Mouse (Mus musculus): ENCODE measurements around the gene 4931406C07Rik.

GRCm38 (mm10) chr9:15278343-15278742 is 27.9 kb downstream of the 4931406C07Rik start:
- TF ChIP-seq CTCF (IDR thresholded peaks at IDR 0.05; ENCODE audit: extremely low read depth, insufficient read depth, low read length) (no peak), POLR2A (IDR thresholded peaks at IDR 0.05; ENCODE audit: extremely low read depth, insufficient read depth, low read length) (no peak)

All from cortical plate, adult 2 months (tissue).